Mouse (Mus musculus) embryonic facial prominence, embryonic 13.5 days (tissue): Measurements from ENCODE around the gene Nbeal1. TPM values are rescaled to one million over a fixed set of nuclear protein-coding genes. Genes with fewer than 3 reads are reported as not detected.

Source experiments
- ATAC-seq: fragments of 200-750 bp; cut with Nextera tagmentation; 2 replicates; pipeline ENCODE4 v1.8.0; 2017; ENCODE audit warnings: low read depth; ENCODE audit not compliant: insufficient number of reproducible peaks, insufficient read depth, low FRiP score, low TSS enrichment
- H3K27ac ChIP-seq: fragments of 300-500 bp; sonication (generic); 2 replicates; pipeline ENCODE4 v1.5.1; 2015; ENCODE audit warnings: moderate library complexity, mild to moderate bottlenecking, inconsistent platforms
- H3K27me3 ChIP-seq: fragments of 300-500 bp; sonication (generic); 2 replicates; pipeline ENCODE4 v1.6.1; 2015; ENCODE audit warnings: mild to moderate bottlenecking, inconsistent platforms
- H3K36me3 ChIP-seq: fragments of 300-500 bp; sonication (generic); 2 replicates; pipeline ENCODE4 v1.6.1; 2015; ENCODE audit warnings: mild to moderate bottlenecking, inconsistent platforms
- H3K4me1 ChIP-seq: fragments of 300-500 bp; sonication (generic); 2 replicates; pipeline ENCODE4 v1.6.1; 2015; ENCODE audit warnings: inconsistent platforms
- H3K4me2 ChIP-seq: fragments of 300-500 bp; sonication (generic); 2 replicates; pipeline ENCODE4 v1.6.1; 2015; ENCODE audit warnings: moderate library complexity, mild to moderate bottlenecking, inconsistent platforms
- H3K4me3 ChIP-seq: fragments of 300-500 bp; sonication (generic); 2 replicates; pipeline ENCODE4 v1.5.1; 2015; ENCODE audit warnings: mild to moderate bottlenecking, inconsistent platforms
- H3K9ac ChIP-seq: fragments of 300-500 bp; sonication (generic); 2 replicates; pipeline ENCODE4 v1.6.1; 2015; ENCODE audit warnings: mild to moderate bottlenecking, inconsistent platforms
- H3K9me3 ChIP-seq: fragments of 300-500 bp; sonication (generic); 2 replicates; pipeline ENCODE4 v1.6.1; 2016; ENCODE audit warnings: inconsistent platforms
- WGBS: fragments of 180-500 bp; shearing (Covaris S2); methylation state at CpG from one replicate; pipeline ENCODE4 v1.1.7; 2015; ENCODE audit warnings: mixed read lengths; 5-methylcytosine and 5-hydroxymethylcytosine counted together
- polyA plus RNA-seq: library from polyadenylated mRNA; unstranded; fragments of >200 nt; fragmentation: Nextera tagmentation; extraction: Ambion mirVana; gene quantifications from 2 replicates; pipeline ENCODE4 v1.2.1, GENCODE M21; 2015

The Nbeal1 gene
- polyA plus RNA-seq, 1 experiment from 2014 or later, result 7.6 TPM

GRCm38 (mm10) chr1:60188454-60188853, 8.1 kb downstream of the Nbeal1 start:
- no peaks in the 10 kb centered on the region for H3K4me1 ChIP-seq
- 0 out of 2 replicates have a peak, but pooled peaks cover 3% of the 10 kb centered on the region for H3K36me3 ChIP-seq
- no peak overlapping the region for H3K4me2 ChIP-seq
- no peaks in the 10 kb centered on the region for H3K9me3 ChIP-seq
- H3K27ac ChIP-seq, result no peak overlapping the region
- H3K9ac ChIP-seq, result no peak overlapping the region
- ATAC-seq, result no peak
- no peak overlapping the region for H3K4me3 ChIP-seq
- H3K27me3 ChIP-seq, result no peaks in the 10 kb centered on the region

GRCm38 (mm10) chr1:60196813-60197212, 16.4 kb downstream of the Nbeal1 start:
- WGBS, result 64% methylated on average over 3 of the region's 3 CpGs
- Histone ChIP-seq H3K4me3 (no peak overlapping the region), H3K27me3 (no peaks in the 10 kb centered on the region), H3K9ac (no peak overlapping the region), H3K27ac (no peak overlapping the region), H3K4me2 (no peak overlapping the region), H3K4me1 (no peaks in the 10 kb centered on the region), H3K9me3 (no peaks in the 10 kb centered on the region), H3K36me3 (peaks cover 26% of the 10 kb centered on the region)
- ATAC-seq, result no peak

GRCm38 (mm10) chr1:60199006-60199405, 18.6 kb downstream of the Nbeal1 start:
- no peaks in the 10 kb centered on the region for H3K9me3 ChIP-seq
- no peaks in the 10 kb centered on the region for H3K27me3 ChIP-seq
- ATAC-seq, result no peak
- WGBS, result 79% methylated on average over 4 of the region's 4 CpGs
- H3K36me3 ChIP-seq, result peaks cover 46% of the 10 kb centered on the region
- no peak overlapping the region for H3K27ac ChIP-seq
- H3K9ac ChIP-seq, result no peak overlapping the region
- H3K4me3 ChIP-seq, result no peak overlapping the region
- no peaks in the 10 kb centered on the region for H3K4me1 ChIP-seq
- H3K4me2 ChIP-seq, result no peak overlapping the region

- Histone ChIP-seq H3K9ac (no peak overlapping the region), H3K27ac (no peak overlapping the region), H3K4me2 (no peak overlapping the region), H3K9me3 (no peaks in the 10 kb centered on the region), H3K36me3 (peaks cover 41% of the 10 kb centered on the region), H3K4me1 (no peaks in the 10 kb centered on the region), H3K27me3 (no peaks in the 10 kb centered on the region), H3K4me3 (no peak overlapping the region)
- 95% methylated on average over 4 of the region's 4 CpGs for WGBS
- no peak for ATAC-seq
These were observed 55.9 kb downstream of the Nbeal1 start for GRCm38 (mm10) chr1:60236261-60236660.

GRCm38 (mm10) chr1:60240430-60240829, 60.0 kb downstream of the Nbeal1 start:
- H3K27me3 ChIP-seq, result no peaks in the 10 kb centered on the region
- H3K4me3 ChIP-seq, result no peak overlapping the region
- no peak overlapping the region for H3K9ac ChIP-seq
- no peaks in the 10 kb centered on the region for H3K4me1 ChIP-seq
- no peak overlapping the region for H3K4me2 ChIP-seq
- no peak overlapping the region for H3K27ac ChIP-seq
- H3K9me3 ChIP-seq, result no peaks in the 10 kb centered on the region
- ATAC-seq, result no peak
- H3K36me3 ChIP-seq, result peaks cover 30% of the 10 kb centered on the region

- no peaks in the 10 kb centered on the region for H3K27me3 ChIP-seq
- no peaks in the 10 kb centered on the region for H3K9me3 ChIP-seq
- 93% methylated on average over 3 of the region's 3 CpGs for WGBS
- no peak overlapping the region for H3K27ac ChIP-seq
- no peaks in the 10 kb centered on the region for H3K4me1 ChIP-seq
- H3K36me3 ChIP-seq, result peaks cover 38% of the 10 kb centered on the region
- ATAC-seq, result no peak
- H3K4me2 ChIP-seq, result no peak overlapping the region
- no peak overlapping the region for H3K4me3 ChIP-seq
- H3K9ac ChIP-seq, result no peak overlapping the region
These were observed 87.7 kb downstream of the Nbeal1 start for GRCm38 (mm10) chr1:60268113-60268512.

- no peak overlapping the region for H3K27ac ChIP-seq
- no peaks in the 10 kb centered on the region for H3K27me3 ChIP-seq
- H3K9ac ChIP-seq, result no peak overlapping the region
- ATAC-seq, result no peak
- H3K9me3 ChIP-seq, result no peaks in the 10 kb centered on the region
- H3K4me2 ChIP-seq, result no peak overlapping the region
- H3K36me3 ChIP-seq, result peaks cover 32% of the 10 kb centered on the region
- H3K4me3 ChIP-seq, result no peak overlapping the region
- H3K4me1 ChIP-seq, result no peaks in the 10 kb centered on the region
These were observed 88.9 kb downstream of the Nbeal1 start for GRCm38 (mm10) chr1:60269314-60269713.

GRCm38 (mm10) chr1:60272471-60272870, 92.1 kb downstream of the Nbeal1 start:
- WGBS, result 78% methylated on average over 2 of the region's 2 CpGs
- H3K27ac ChIP-seq, result no peak overlapping the region
- H3K9me3 ChIP-seq, result no peaks in the 10 kb centered on the region
- no peak overlapping the region for H3K9ac ChIP-seq
- no peak for ATAC-seq
- no peaks in the 10 kb centered on the region for H3K4me1 ChIP-seq
- H3K27me3 ChIP-seq, result no peaks in the 10 kb centered on the region
- no peak overlapping the region for H3K4me3 ChIP-seq
- H3K36me3 ChIP-seq, result peaks cover 25% of the 10 kb centered on the region
- H3K4me2 ChIP-seq, result no peak overlapping the region

- H3K27ac ChIP-seq, result no peak overlapping the region
- H3K4me2 ChIP-seq, result no peak overlapping the region
- no peaks in the 10 kb centered on the region for H3K9me3 ChIP-seq
- WGBS, result 76% methylated on average over 1 of the region's 1 CpGs
- H3K27me3 ChIP-seq, result no peaks in the 10 kb centered on the region
- ATAC-seq, result no peak
- no peak overlapping the region for H3K4me3 ChIP-seq
- H3K9ac ChIP-seq, result no peak overlapping the region
- peaks cover 50% of the 10 kb centered on the region for H3K36me3 ChIP-seq
- H3K4me1 ChIP-seq, result no peaks in the 10 kb centered on the region
These were observed 113.5 kb downstream of the Nbeal1 start for GRCm38 (mm10) chr1:60293921-60294320.

- peak within 1 kb of the TSS; percentile 82 for H3K9ac ChIP-seq
- H3K27ac ChIP-seq, result peak within 1 kb of the TSS; percentile 94
- peaks cover 12% of the 10 kb centered on the region for H3K4me1 ChIP-seq
- H3K27me3 ChIP-seq, result no peaks in the 10 kb centered on the region
- peak within 1 kb of the TSS; percentile 70 for H3K4me3 ChIP-seq
- ATAC-seq, result peak; percentile 97
- WGBS, result under 1% methylated on average over 60 of the region's 60 CpGs
- peaks cover 8% of the 10 kb centered on the region for H3K36me3 ChIP-seq
- H3K9me3 ChIP-seq, result no peaks in the 10 kb centered on the region
- H3K4me2 ChIP-seq, result peak within 1 kb of the TSS; percentile 73
These were observed 162.6 kb downstream of the Nbeal1 start, which contains the start of gene Cyp20a1 for GRCm38 (mm10) chr1:60342808-60343629. Cyp20a1 (plus strand) TSS chr1:60343323.

GRCm38 (mm10) chr1:60343630-60344455, 163.4 kb downstream of the Nbeal1 start:
- Histone ChIP-seq H3K9me3 (no peaks in the 10 kb centered on the region), H3K27me3 (no peaks in the 10 kb centered on the region), H3K36me3 (peaks cover 5% of the 10 kb centered on the region), H3K4me3 (peak overlapping the region; percentile 70), H3K9ac (peak overlapping the region; percentile 82), H3K27ac (peak overlapping the region; percentile 94), H3K4me1 (peaks cover 12% of the 10 kb centered on the region), H3K4me2 (peak overlapping the region; percentile 73)
- ATAC-seq, result no peak
- 13% methylated on average over 14 of the region's 14 CpGs for WGBS

- no peak overlapping the region for H3K4me2 ChIP-seq
- no peaks in the 10 kb centered on the region for H3K27me3 ChIP-seq
- peaks cover 5% of the 10 kb centered on the region; the same call in 1 of the 2 replicates for H3K9me3 ChIP-seq
- WGBS, result 89% methylated on average over 6 of the region's 6 CpGs
- no peak overlapping the region for H3K27ac ChIP-seq
- no peak overlapping the region for H3K9ac ChIP-seq
- no peak for ATAC-seq
- peaks cover 12% of the 10 kb centered on the region for H3K4me1 ChIP-seq
- H3K36me3 ChIP-seq, result peaks cover 4% of the 10 kb centered on the region; the same call in 1 of the 2 replicates
- H3K4me3 ChIP-seq, result no peak overlapping the region
These were observed 164.3 kb downstream of the Nbeal1 start for GRCm38 (mm10) chr1:60344670-60345069.
